Mouse (Mus musculus): Measurements from ENCODE around the gene Vangl2. TPM values are rescaled to one million over a fixed set of nuclear protein-coding genes. Genes with fewer than 3 reads are reported as not detected.

Gene Vangl2
- polyA plus RNA-seq, 1 experiment from 2014 or later: 28.6 TPM

DNA sequence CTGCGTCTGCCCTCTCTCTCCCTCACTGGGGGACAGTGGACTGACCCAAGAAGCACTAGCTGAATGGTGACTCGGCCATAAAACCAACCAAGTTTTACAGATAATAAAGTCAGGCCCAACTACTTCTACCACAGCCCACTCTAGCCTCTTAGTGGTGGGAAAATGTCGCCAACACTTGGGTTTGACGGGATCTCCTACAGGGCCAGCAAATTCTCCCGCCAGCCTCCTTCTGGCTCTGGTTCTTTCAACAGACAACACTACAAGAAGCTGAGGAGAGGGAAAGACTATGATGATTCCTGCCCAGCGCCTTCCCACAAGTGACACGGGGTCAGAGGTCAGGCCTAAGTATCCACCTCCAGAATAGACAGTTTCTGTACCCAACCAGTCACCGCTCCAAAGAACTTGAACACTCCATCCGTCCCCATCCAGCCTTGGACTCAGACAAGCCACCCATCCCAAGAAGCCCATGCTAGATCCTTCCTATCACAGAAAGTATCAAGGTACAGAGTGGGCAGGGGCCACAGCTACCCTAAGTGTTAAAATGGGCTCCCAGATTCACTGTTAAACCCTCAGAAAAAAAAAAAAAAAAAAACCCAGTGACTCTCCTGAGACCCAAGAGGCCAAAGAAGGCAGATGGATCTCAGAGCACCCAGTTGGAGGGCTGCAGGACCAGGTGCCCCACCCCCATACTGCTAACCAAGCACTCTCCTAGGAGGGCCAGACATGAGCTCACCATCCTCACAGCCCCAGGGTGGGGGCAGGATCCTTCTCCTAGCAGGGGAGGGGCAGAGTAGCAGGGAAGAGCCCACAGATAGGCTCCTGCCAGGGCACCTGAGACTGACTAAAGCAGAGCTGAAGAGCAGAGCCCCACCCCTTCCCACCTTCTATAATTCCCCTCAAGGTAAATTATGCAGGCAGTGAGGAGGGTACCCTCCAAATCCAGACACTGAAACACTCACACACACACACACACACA lies 9.6 kb downstream of the Vangl2 start:
- Histone ChIP-seq H3K9me3 (replicated peaks; ENCODE audit: control insufficient read depth, low read length) (no peaks in the 10 kb centered on the region), H3K36me3 (replicated peaks; ENCODE audit: control insufficient read depth, insufficient read depth, low read depth, low read length) (no peaks in the 10 kb centered on the region), H3K4me2 (ENCODE audit: low read depth, low read length) (no peak overlapping the region), H3K4me3 (ENCODE audit: low read depth, low read length) (no peak overlapping the region), H3K4me1 (ENCODE audit: control insufficient read depth, insufficient read depth, low read length) (peaks cover 17% of the 10 kb centered on the region; the same call in 1 of the 2 replicates), H3K27me3 (ENCODE audit: control insufficient read depth, insufficient read depth, low read length) (no peaks in the 10 kb centered on the region), H3K9ac (replicated peaks; ENCODE audit: low read length) (no peak overlapping the region), H3K27ac (replicated peaks; ENCODE audit: low read depth, low read length) (no peak overlapping the region)
- DNase-seq (ENCODE audit: low spot score): no peak
- 76% methylated on average over 9 of the region's 9 CpGs for WGBS
- no peak for ATAC-seq (replicated peaks; ENCODE audit: insufficient number of reproducible peaks, low FRiP score, low TSS enrichment, low read depth)

DNA sequence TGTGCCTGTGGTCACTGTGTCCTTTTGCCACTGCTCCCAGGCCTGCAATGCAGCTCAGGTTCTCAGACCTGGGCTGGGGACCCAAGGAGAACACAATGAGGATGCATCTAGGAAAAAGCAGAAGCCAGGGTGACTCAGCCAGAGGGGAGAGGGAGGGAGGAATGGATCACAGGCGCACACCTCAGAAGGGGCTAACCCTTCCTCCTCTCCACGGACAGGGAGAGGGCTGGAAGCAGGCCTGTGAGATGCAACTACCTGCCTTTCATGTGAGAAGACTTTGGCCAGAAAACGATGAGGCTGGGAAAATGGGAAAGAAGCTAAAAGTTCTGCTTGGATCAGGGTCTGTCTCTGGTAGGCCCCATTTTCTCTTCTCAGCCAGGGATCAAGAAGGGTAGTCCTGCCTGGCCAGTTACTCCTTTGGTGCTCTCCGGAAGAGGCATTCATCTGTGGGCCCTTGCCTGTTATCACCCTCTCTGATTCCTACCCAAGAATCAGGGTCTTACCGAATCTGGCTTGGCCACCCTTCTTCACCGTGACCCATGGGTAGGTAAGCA lies 10.7 kb downstream of the Vangl2 start:
- H3K4me1 ChIP-seq (ENCODE audit: control insufficient read depth, insufficient read depth, low read length): peaks cover 17% of the 10 kb centered on the region; the same call in 1 of the 2 replicates
- DNase-seq (ENCODE audit: low spot score) (no peak), ATAC-seq (replicated peaks; ENCODE audit: insufficient number of reproducible peaks, low FRiP score, low TSS enrichment, low read depth) (0 out of 2 replicates have a peak, but pooled peaks have one; percentile 2)
- peaks cover 2% of the 10 kb centered on the region; the same call in 1 of the 2 replicates for H3K36me3 ChIP-seq (replicated peaks; ENCODE audit: control insufficient read depth, insufficient read depth, low read depth, low read length)
- peak overlapping the region; percentile 2; the same call in 1 of the 2 replicates for H3K9ac ChIP-seq (replicated peaks; ENCODE audit: low read length)
- H3K27ac ChIP-seq (replicated peaks; ENCODE audit: low read depth, low read length): peak overlapping the region; percentile 71
- no peaks in the 10 kb centered on the region for H3K27me3 ChIP-seq (ENCODE audit: control insufficient read depth, insufficient read depth, low read length)
- 73% methylated on average over 6 of the region's 6 CpGs for WGBS
- H3K9me3 ChIP-seq (replicated peaks; ENCODE audit: control insufficient read depth, low read length): no peaks in the 10 kb centered on the region
- no peak overlapping the region for H3K4me2 ChIP-seq (ENCODE audit: low read depth, low read length)
- H3K4me3 ChIP-seq (ENCODE audit: low read depth, low read length): no peak overlapping the region

DNA sequence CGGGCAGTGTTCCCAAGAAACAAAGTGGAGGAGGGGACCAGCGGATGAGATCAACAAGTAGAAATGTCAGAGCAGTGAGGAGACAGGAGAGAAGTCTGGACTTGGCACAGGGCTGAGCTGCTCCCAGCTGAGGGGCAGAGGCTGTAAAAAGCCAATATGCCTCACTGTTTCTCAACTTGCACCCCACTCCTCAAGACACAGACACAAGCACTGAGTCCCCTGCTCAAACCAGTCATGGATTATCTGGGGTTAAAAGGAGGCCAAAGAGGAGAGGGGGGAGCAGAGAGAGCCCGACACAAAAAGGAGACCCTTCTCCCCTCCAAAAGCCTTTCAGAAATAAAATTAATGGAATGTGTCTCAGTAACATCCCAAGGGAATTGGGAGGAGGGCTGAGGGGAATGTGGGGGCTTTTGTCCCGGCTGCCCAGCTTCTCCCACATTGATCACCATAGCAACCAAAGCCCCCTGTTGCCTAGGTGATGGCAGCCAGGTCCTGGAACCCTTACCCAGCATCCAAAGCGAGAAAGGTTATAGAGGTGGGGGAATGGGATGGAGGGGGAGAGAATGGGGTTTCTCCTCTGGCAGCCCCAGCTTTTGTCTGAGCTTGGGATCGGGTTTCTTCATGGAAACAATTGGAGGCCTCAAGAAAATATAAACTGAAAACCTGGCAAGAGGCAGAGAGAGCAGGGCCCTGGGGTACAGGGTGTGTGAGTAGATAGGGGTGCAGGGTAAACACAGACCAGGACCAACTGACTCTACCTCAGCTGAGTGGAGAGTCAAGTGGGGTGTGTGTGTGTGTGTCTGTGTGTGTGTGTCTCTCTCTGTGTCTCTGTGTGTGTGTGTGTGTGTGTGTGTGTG lies 11.4 kb downstream of the Vangl2 start:
- Histone ChIP-seq H3K4me2 (ENCODE audit: low read depth, low read length) (no peak overlapping the region), H3K27me3 (ENCODE audit: control insufficient read depth, insufficient read depth, low read length) (no peaks in the 10 kb centered on the region), H3K36me3 (replicated peaks; ENCODE audit: control insufficient read depth, insufficient read depth, low read depth, low read length) (peaks cover 4% of the 10 kb centered on the region), H3K9me3 (replicated peaks; ENCODE audit: control insufficient read depth, low read length) (no peaks in the 10 kb centered on the region), H3K27ac (replicated peaks; ENCODE audit: low read depth, low read length) (peak overlapping the region; percentile 80), H3K4me3 (ENCODE audit: low read depth, low read length) (no peak overlapping the region), H3K9ac (replicated peaks; ENCODE audit: low read length) (peak overlapping the region; percentile 25), H3K4me1 (ENCODE audit: control insufficient read depth, insufficient read depth, low read length) (peaks cover 17% of the 10 kb centered on the region; the same call in 1 of the 2 replicates)
- DNase-seq (ENCODE audit: low spot score) (peak; percentile 88), ATAC-seq (replicated peaks; ENCODE audit: insufficient number of reproducible peaks, low FRiP score, low TSS enrichment, low read depth) (peak; percentile 71)
- WGBS: 26% methylated on average over 6 of the region's 6 CpGs

DNA sequence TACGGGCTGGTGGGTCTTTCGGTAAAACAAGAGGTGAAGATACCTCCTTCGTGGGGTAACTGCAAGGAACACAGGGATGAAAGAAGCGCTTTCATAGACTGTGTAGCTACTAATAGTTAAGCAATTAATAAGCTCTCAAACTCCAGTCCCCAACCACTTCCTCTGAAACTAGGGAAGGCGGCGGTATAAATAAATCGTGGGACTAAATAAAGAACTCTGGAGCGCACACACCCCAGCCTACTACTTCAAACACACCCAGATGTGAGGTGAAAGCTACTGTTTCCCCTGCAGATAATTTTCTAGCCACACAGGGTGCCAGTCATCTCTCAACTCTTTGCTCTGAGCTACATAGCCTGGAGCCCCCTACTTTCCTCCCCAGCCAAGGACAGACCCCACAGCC lies 12.2 kb downstream of the Vangl2 start:
- ATAC-seq (replicated peaks; ENCODE audit: insufficient number of reproducible peaks, low FRiP score, low TSS enrichment, low read depth) (no peak), DNase-seq (ENCODE audit: low spot score) (no peak)
- Histone ChIP-seq H3K9ac (replicated peaks; ENCODE audit: low read length) (no peak overlapping the region; the same call in none of the 2 replicates), H3K27ac (replicated peaks; ENCODE audit: low read depth, low read length) (peak overlapping the region; percentile 80), H3K27me3 (ENCODE audit: control insufficient read depth, insufficient read depth, low read length) (no peaks in the 10 kb centered on the region), H3K4me3 (ENCODE audit: low read depth, low read length) (no peak overlapping the region), H3K4me1 (ENCODE audit: control insufficient read depth, insufficient read depth, low read length) (peaks cover 17% of the 10 kb centered on the region; the same call in 1 of the 2 replicates), H3K36me3 (replicated peaks; ENCODE audit: control insufficient read depth, insufficient read depth, low read depth, low read length) (peaks cover 9% of the 10 kb centered on the region), H3K9me3 (replicated peaks; ENCODE audit: control insufficient read depth, low read length) (no peaks in the 10 kb centered on the region), H3K4me2 (ENCODE audit: low read depth, low read length) (peak overlapping the region; percentile 19)
- 78% methylated on average over 8 of the region's 8 CpGs for WGBS

DNA sequence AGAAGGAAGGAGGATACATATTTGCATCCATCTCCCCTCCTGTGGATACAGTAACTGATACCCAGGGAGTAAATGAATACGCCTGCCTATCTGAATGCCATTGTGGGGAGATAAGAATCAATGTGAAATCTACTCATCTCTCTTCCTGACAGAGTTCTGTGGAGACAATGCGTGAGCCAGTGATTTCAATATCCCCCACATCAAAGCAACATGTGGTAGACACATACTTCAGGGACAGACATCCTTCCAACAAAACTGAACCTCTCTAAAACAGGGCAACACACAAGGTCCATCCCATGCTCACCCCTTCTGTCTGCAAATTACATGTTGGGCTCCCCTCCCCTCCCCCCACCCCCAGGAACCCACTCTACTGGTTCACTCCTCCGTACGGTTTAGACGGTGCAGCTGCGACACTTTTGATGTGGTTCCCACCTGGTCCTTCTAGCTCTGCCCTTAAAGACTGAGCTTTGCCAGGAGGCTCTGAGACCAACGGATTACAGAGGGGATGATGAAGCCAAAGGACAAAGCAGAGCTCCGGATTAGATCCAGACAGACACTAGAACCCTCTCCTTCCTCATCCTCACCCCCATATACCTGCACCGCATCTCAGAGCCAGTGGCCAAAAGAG lies 12.8 kb downstream of the Vangl2 start:
- ATAC-seq (replicated peaks; ENCODE audit: insufficient number of reproducible peaks, low FRiP score, low TSS enrichment, low read depth): no peak
- H3K4me2 ChIP-seq (ENCODE audit: low read depth, low read length): no peak overlapping the region
- no peaks in the 10 kb centered on the region for H3K9me3 ChIP-seq (replicated peaks; ENCODE audit: control insufficient read depth, low read length)
- WGBS: 61% methylated on average over 9 of the region's 9 CpGs
- H3K36me3 ChIP-seq (replicated peaks; ENCODE audit: control insufficient read depth, insufficient read depth, low read depth, low read length): peaks cover 13% of the 10 kb centered on the region
- no peaks in the 10 kb centered on the region for H3K27me3 ChIP-seq (ENCODE audit: control insufficient read depth, insufficient read depth, low read length)
- no peak overlapping the region for H3K27ac ChIP-seq (replicated peaks; ENCODE audit: low read depth, low read length)
- peaks cover 17% of the 10 kb centered on the region; the same call in 1 of the 2 replicates for H3K4me1 ChIP-seq (ENCODE audit: control insufficient read depth, insufficient read depth, low read length)
- no peak overlapping the region for H3K4me3 ChIP-seq (ENCODE audit: low read depth, low read length)
- H3K9ac ChIP-seq (replicated peaks; ENCODE audit: low read length): no peak overlapping the region; the same call in 1 of the 2 replicates
- DNase-seq (ENCODE audit: low spot score): no peak

DNA sequence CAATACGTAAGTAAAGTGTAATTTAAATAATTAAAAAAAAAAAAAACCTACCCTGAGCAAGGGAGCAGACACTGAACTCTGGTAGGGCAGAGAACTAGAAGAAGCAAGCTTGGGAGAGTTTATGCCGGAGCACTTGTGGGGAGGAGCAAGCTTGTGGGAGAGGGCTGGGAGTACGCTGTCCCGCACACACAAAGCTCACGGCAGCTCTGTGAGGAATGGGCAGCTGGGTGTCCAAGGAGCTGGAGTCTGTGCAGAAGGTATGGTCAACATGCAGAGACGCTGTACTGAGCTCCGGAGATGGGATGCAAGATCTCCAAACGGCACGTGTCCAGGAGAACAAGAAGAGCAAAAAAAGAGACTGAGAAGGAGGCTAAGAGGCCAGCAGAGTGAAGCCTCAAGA lies 13.5 kb downstream of the Vangl2 start:
- no peak for ATAC-seq (replicated peaks; ENCODE audit: insufficient number of reproducible peaks, low FRiP score, low TSS enrichment, low read depth)
- no peak for DNase-seq (ENCODE audit: low spot score)
- Histone ChIP-seq H3K27me3 (ENCODE audit: control insufficient read depth, insufficient read depth, low read length) (no peaks in the 10 kb centered on the region), H3K9ac (replicated peaks; ENCODE audit: low read length) (no peak overlapping the region), H3K36me3 (replicated peaks; ENCODE audit: control insufficient read depth, insufficient read depth, low read depth, low read length) (peaks cover 17% of the 10 kb centered on the region), H3K4me3 (ENCODE audit: low read depth, low read length) (no peak overlapping the region), H3K9me3 (replicated peaks; ENCODE audit: control insufficient read depth, low read length) (no peaks in the 10 kb centered on the region), H3K4me2 (ENCODE audit: low read depth, low read length) (no peak overlapping the region), H3K27ac (replicated peaks; ENCODE audit: low read depth, low read length) (no peak overlapping the region), H3K4me1 (ENCODE audit: control insufficient read depth, insufficient read depth, low read length) (peaks cover 17% of the 10 kb centered on the region; the same call in 1 of the 2 replicates)
- WGBS: 81% methylated on average over 9 of the region's 9 CpGs

DNA sequence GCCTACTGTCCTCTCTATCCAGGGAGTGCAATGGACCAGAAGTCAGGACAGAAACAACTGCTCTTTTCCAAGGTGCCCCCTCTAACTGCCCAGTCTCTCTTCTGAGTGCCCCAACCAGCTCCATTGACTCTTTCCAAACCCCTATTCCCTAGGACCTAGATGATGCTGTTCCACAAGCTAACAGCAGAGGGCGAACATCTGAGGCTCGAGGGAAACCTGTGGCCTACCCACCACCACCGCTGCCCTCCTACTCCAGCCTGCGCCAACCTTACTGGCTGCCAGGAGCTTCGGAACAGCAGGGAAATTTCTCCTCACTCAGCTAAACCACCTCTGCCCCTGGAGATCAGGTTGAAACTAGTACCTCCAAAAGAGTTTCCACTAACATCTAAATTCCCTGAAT lies 16.2 kb downstream of the Vangl2 start:
- Histone ChIP-seq H3K27ac (replicated peaks; ENCODE audit: low read depth, low read length) (no peak overlapping the region), H3K4me1 (ENCODE audit: control insufficient read depth, insufficient read depth, low read length) (peaks cover 11% of the 10 kb centered on the region; the same call in 1 of the 2 replicates), H3K36me3 (replicated peaks; ENCODE audit: control insufficient read depth, insufficient read depth, low read depth, low read length) (peaks cover 26% of the 10 kb centered on the region), H3K4me2 (ENCODE audit: low read depth, low read length) (no peak overlapping the region), H3K9me3 (replicated peaks; ENCODE audit: control insufficient read depth, low read length) (no peaks in the 10 kb centered on the region), H3K27me3 (ENCODE audit: control insufficient read depth, insufficient read depth, low read length) (no peaks in the 10 kb centered on the region), H3K9ac (replicated peaks; ENCODE audit: low read length) (no peak overlapping the region), H3K4me3 (ENCODE audit: low read depth, low read length) (no peak overlapping the region)
- ATAC-seq (replicated peaks; ENCODE audit: insufficient number of reproducible peaks, low FRiP score, low TSS enrichment, low read depth) (no peak), DNase-seq (ENCODE audit: low spot score) (peak; percentile 82)
- 27% methylated on average over 5 of the region's 5 CpGs for WGBS
